Mouse (Mus musculus) olfactory bulb, adult 2 months (tissue): ENCODE data around the gene Gm28036.

Experiments
- CTCF ChIP-seq: fragments of 200-500 bp; IDR thresholded peaks from 2 replicates; pipeline ENCODE4 v1.5.1; 2012; ENCODE audit warnings: low read depth, mild to moderate bottlenecking, low read length, moderate library complexity; ENCODE audit not compliant: insufficient read depth
- POLR2A ChIP-seq: fragments of 200-500 bp; IDR thresholded peaks from 2 replicates; pipeline ENCODE4 v1.6.1; 2012; ENCODE audit warnings: mild to moderate bottlenecking, low read depth, low read length, moderate library complexity; ENCODE audit not compliant: insufficient read depth

- TF ChIP-seq POLR2A (no peak), CTCF (no peak)
Measured at GRCm38 (mm10) chr2:156142820-156143219, 15.9 kb upstream of the Gm28036 start.
